Mouse (Mus musculus) right cerebral cortex, postnatal 4 days (tissue): ENCODE data around the gene Ddah1.

Source experiments
- DNase-seq: peaks from one replicate; pipeline ENCODE4 v3.0.0-alpha.2; 2022

The Ddah1 gene

GRCm38 (mm10) chr3:145820938-145821337 is 62.5 kb downstream of the Ddah1 start:
- no peak for DNase-seq

GRCm38 (mm10) chr3:145822201-145822600 is 63.7 kb downstream of the Ddah1 start:
- DNase-seq: no peak

- no peak for DNase-seq
Measured at GRCm38 (mm10) chr3:145823661-145824060, 65.2 kb downstream of the Ddah1 start.

- no peak for DNase-seq
Measured at GRCm38 (mm10) chr3:145825416-145826055, 67.1 kb downstream of the Ddah1 start.

- no peak for DNase-seq
Measured at GRCm38 (mm10) chr3:145827191-145828045, 68.9 kb downstream of the Ddah1 start.

- DNase-seq: no peak
Measured at GRCm38 (mm10) chr3:145828906-145829305, 70.4 kb downstream of the Ddah1 start.

GRCm38 (mm10) chr3:145833948-145834538 is 75.6 kb downstream of the Ddah1 start:
- DNase-seq: peak; percentile 28

- DNase-seq: no peak
Measured at GRCm38 (mm10) chr3:145838281-145838680, 79.8 kb downstream of the Ddah1 start.

GRCm38 (mm10) chr3:145841961-145842710 is 83.7 kb downstream of the Ddah1 start:
- no peak for DNase-seq

GRCm38 (mm10) chr3:145843836-145844235 is 85.4 kb downstream of the Ddah1 start:
- no peak for DNase-seq

GRCm38 (mm10) chr3:145844891-145845290 is 86.4 kb downstream of the Ddah1 start:
- DNase-seq: no peak

- no peak for DNase-seq
Measured at GRCm38 (mm10) chr3:145846255-145846654, 87.8 kb downstream of the Ddah1 start.

- DNase-seq: no peak
Measured at GRCm38 (mm10) chr3:145852041-145852440, 93.6 kb downstream of the Ddah1 start.

GRCm38 (mm10) chr3:145852800-145853199 is 94.3 kb downstream of the Ddah1 start:
- DNase-seq: no peak

GRCm38 (mm10) chr3:145853713-145854112 is 95.2 kb downstream of the Ddah1 start:
- no peak for DNase-seq

- DNase-seq: no peak
Measured at GRCm38 (mm10) chr3:145854427-145854826, 96.0 kb downstream of the Ddah1 start.

GRCm38 (mm10) chr3:145855299-145855698 is 96.8 kb downstream of the Ddah1 start:
- no peak for DNase-seq

GRCm38 (mm10) chr3:145858388-145858787 is 99.9 kb downstream of the Ddah1 start:
- DNase-seq: no peak

- DNase-seq: no peak
Measured at GRCm38 (mm10) chr3:145862521-145862920, 104.0 kb downstream of the Ddah1 start.

- no peak for DNase-seq
Measured at GRCm38 (mm10) chr3:145864033-145864712, 105.7 kb downstream of the Ddah1 start.

- DNase-seq: no peak
Measured at GRCm38 (mm10) chr3:145864713-145865233, 106.3 kb downstream of the Ddah1 start.

GRCm38 (mm10) chr3:145872680-145873079 is 114.2 kb downstream of the Ddah1 start:
- DNase-seq: no peak
